Mouse (Mus musculus) cortical plate, adult 2 months (tissue): ENCODE measurements around the gene Prss8.

Experiments used
- CTCF ChIP-seq: fragments of 200-500 bp; IDR thresholded peaks from 2 replicates; pipeline ENCODE4 v1.5.1; 2011; ENCODE audit warnings: mild to moderate bottlenecking, control low read depth, low read length; ENCODE audit not compliant: insufficient read depth; ENCODE audit errors: extremely low read depth
- POLR2A ChIP-seq: fragments of 200-500 bp; IDR thresholded peaks from 2 replicates; pipeline ENCODE4 v1.6.1; 2011; ENCODE audit warnings: mild to moderate bottlenecking, low read length, control low read depth; ENCODE audit not compliant: insufficient read depth; ENCODE audit errors: extremely low read depth

DNA sequence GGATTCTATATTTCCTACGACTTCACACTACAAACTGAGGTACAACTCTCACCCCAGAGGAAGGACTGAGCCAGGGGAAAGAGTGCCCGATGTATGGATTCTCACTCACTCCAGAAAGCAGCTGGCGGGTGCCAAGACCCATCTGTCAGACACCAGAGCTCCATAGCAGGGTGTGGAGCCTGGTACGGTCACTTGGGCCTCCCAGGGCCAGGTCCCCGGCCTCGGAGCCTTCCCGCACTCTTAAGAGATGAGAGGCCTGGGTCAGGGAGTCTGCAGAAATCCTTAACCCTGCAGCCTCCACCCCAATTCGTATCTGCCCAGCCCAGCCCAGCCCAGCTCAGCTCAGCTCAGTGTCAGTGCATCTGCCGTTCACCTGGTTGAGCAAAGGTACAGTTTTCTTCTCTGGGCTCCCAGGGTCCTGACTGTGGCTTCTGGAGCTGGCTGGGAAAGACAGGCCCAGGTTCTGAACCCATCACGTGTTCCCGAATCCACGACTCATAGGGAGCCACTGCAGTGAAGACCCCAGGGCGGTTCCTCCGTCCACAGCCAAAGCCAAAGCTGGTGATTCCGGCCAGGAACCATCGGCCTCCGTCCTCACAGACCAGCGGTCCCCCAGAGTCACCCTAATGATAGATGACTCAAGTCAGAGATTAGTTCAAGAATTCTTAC lies 6.4 kb upstream of the Prss8 start:
- TF ChIP-seq CTCF (no peak), POLR2A (no peak)
